Mouse (Mus musculus) bone marrow, adult 2 months (tissue): ENCODE data around the gene Itgb3.

Experiments
- CTCF ChIP-seq: fragments of 200-500 bp; IDR thresholded peaks from 2 replicates; pipeline ENCODE4 v1.5.1; 2011; ENCODE audit warnings: low read length, control low read depth; ENCODE audit not compliant: control insufficient read depth, insufficient read depth
- POLR2A ChIP-seq: fragments of 200-500 bp; IDR thresholded peaks from 2 replicates; pipeline ENCODE4 v1.6.1; 2011; ENCODE audit warnings: low read depth, mild to moderate bottlenecking, control low read depth, low read length, borderline replicate concordance; ENCODE audit not compliant: control insufficient read depth

- TF ChIP-seq CTCF (no peak), POLR2A (no peak)
These were observed 11.4 kb upstream of the Itgb3 start for GRCm38 (mm10) chr11:104596365-104596764.
